Mouse (Mus musculus) ES-Bruce4 (cell line): Measurements from ENCODE around the gene Neurog3.

ENCODE experiments used
- CTCF ChIP-seq: IDR thresholded peaks from one replicate; pipeline ENCODE4 v1.8.1; 2011; ENCODE audit warnings: low read depth, low read length
- EP300 ChIP-seq: IDR thresholded peaks from 2 replicates; pipeline ENCODE4 v1.6.1; 2011; ENCODE audit warnings: low read depth, low read length; ENCODE audit not compliant: insufficient read depth
- POLR2A ChIP-seq: IDR thresholded peaks from one replicate; pipeline ENCODE4 v1.8.1; 2011; ENCODE audit warnings: low read length; ENCODE audit not compliant: insufficient read depth

DNA sequence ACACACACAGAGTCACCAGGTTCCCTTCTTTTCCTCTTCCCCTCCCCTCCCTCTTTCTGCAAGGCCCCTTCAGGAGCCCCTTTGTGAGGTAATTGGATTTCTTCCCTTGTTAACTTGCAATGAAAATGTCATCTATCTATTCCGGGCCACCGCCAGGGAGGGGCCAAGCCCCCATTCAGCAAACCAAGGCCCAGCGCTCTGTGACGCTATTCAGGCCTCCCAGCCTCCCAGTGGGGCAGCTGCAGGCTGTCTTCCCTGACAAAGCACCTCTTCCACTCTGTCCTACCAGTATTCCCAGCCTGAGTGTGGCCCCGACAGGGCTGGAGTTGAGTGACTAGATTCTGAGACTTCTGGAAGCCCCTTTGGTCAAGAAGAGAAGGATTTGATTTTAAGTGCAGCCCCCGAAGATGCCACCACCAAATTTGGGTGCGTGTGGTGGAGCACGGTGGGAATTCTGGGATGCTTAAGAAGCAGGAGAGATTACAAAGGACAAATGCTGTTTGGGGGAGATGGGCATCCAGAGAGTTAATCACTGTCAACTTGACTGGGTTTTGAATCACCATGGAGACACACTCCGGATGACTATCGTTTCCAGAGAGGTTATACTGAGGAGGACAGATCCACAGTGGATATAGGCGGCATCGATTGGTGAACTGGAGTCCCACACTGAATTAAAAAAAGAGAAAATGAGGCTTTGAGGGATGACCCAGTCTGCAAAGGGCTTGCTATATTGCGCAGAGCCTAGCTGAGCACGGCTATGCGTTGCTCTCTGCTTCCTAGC, 41.8 kb downstream of the Neurog3 start:
- TF ChIP-seq CTCF (no peak), POLR2A (no peak), EP300 (no peak)
